Mouse (Mus musculus) 416B (cell line): ENCODE results near the gene Nav3.
A peak's percentile ranks its signal among the peaks of the same experiment; 100 is the strongest.

Experiments
- DNase-seq: peaks from one replicate; pipeline ENCODE4 v3.0.0; 2011; ENCODE audit warnings: low read depth

The Nav3 gene

GRCm38 (mm10) chr10:109684109-109685056 lies 771.6 kb downstream of the Nav3 start:
- DNase-seq = no peak

DNA sequence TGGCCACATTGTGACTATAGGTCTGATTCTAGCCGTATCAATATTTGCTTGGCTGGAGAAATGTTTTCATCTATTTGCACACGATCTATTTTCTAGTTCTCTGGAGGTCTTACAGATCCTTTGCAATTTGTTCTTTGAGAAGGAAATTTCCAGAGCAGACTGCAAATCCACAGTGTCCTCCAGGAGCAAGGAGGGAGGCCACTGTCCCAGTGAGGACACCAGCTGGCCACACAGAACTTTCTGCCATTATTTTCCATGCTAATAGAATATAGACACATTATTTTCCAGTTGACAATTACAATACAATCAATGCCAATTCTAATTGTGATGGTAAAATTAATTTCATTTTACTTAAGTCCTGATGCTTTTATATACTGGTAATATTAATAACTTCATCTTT lies 783.1 kb downstream of the Nav3 start:
- DNase-seq = no peak

GRCm38 (mm10) chr10:109667453-109667852 lies 788.6 kb downstream of the Nav3 start:
- no peak for DNase-seq

DNA sequence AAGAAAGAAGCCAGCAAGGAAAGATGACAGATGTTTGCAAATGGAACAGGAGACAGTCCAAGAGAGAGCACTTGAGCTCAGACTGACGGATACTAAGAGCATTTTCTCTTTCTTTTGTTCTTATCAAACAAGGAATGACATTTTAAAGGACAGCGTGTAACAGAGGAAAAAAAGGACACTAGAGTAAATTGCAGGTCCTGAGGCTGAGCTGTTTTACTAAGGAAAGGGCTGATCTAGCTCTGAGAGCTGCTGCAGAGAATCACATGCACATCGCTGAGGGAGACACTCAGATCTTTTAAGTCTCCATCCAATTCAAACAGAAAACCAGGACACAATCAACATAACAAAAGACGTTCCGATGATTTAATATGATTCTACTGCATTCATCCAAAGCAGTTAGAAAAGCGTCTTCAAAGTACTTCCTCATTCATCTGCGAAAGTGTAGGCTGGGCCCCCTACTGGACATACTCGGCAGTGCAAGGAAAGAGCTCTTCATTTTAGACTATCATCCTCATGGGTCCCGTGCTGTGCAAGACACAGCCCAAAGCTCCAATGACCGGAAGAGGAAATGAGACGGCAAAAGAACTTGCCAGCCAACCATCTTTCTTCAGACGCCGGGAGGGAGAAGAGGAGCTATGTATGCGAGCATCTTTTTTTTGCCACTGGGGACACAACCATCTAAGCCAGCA lies 791.2 kb downstream of the Nav3 start:
- peak; percentile 82 for DNase-seq

DNA sequence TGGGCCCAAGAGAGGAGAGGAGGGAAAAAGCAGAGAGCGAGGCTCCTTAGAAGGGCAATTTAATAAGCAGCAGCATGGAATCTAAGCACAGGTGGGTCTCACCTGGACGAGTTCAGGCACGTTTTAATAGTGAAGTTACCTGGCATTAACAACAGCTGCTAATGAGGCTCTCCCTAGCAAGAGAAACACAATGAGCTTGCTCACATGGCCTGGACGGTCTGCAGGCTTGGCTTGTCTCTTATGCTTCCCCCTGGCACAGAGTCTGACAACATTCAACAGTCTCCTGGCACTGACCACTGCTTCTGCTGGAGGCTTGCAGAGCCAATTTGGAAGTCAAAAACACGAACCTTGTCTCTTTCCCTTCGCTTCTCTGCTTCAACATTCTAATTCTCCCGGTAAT lies 804.5 kb downstream of the Nav3 start:
- DNase-seq = no peak

DNA sequence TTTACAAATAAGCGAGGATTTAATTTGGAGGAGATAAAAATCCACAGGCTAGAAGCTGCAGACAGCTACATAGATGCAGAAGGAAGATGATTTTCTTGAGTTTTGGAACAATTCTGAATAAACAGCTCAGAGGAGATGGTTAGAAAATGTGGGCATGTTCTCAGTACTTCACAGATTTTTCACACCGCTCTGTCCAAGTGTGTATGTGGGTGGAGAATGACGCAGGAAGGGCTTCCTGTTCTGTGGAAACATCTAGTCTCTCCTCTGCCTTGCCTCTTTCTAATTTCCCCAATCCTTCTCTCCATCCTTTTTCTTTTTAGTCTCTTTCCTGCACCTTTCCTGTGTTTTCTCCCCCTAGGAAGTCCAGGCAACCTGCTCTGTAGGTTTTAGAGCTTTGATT lies 812.4 kb downstream of the Nav3 start:
- no peak for DNase-seq

- no peak for DNase-seq
Measured at GRCm38 (mm10) chr10:109641806-109642205, 814.2 kb downstream of the Nav3 start.

GRCm38 (mm10) chr10:109637702-109638101 lies 818.3 kb downstream of the Nav3 start:
- no peak for DNase-seq
